Mouse (Mus musculus): Measurements from ENCODE around the gene Bpi.

- TF ChIP-seq POU5F1 (IDR thresholded peaks at IDR 0.05; ENCODE audit: borderline replicate concordance, low read length): no peak
- no peak for TF ChIP-seq CTCF (conservative IDR thresholded peaks at IDR 0.05; ENCODE audit: low read length)
These were observed 38.3 kb upstream of the Bpi start for GRCm38 (mm10) chr2:158219562-158219961.

All from E14TG2a.4 (cell line).